Mouse (Mus musculus) E14TG2a.4 (cell line): Measurements from ENCODE around the gene Crat.

Experiments used
- CTCF ChIP-seq: conservative IDR thresholded peaks from 2 replicates; pipeline ENCODE4 v1.5.1; 2014; ENCODE audit warnings: low read length
- NANOG ChIP-seq: IDR thresholded peaks from 2 replicates; pipeline ENCODE4 v1.6.1; 2014; ENCODE audit warnings: borderline replicate concordance, low read length, mixed read lengths

GRCm38 (mm10) chr2:30435326-30436155 is 19.9 kb upstream of the Crat start:
- TF ChIP-seq CTCF (peak; percentile 76), NANOG (no peak)
